Mouse (Mus musculus) kidney, postnatal 0 days (tissue): Measurements from ENCODE around the gene Rilp. TPM values are rescaled to one million over a fixed set of nuclear protein-coding genes. Genes with fewer than 3 reads are reported as not detected.

ENCODE experiments used
- ATAC-seq: fragments of 200-750 bp; cut with Nextera tagmentation; replicated peaks from 2 replicates; pipeline ENCODE4 v1.8.0; 2017; ENCODE audit warnings: low read depth, moderate number of reproducible peaks, moderate TSS enrichment, moderate library complexity; ENCODE audit not compliant: low FRiP score
- DNase-seq: peaks from one replicate; pipeline ENCODE4 v3.0.0-alpha.2; 2016; ENCODE audit warnings: low spot score
- H3K27ac ChIP-seq: fragments of 300-500 bp; sonication (generic); 2 replicates; pipeline ENCODE4 v1.5.1; 2014; ENCODE audit warnings: mild to moderate bottlenecking
- H3K27me3 ChIP-seq: fragments of 300-500 bp; sonication (generic); 2 replicates; pipeline ENCODE4 v1.6.1; 2014; ENCODE audit warnings: low read length, mixed read lengths; ENCODE audit not compliant: insufficient read depth
- H3K36me3 ChIP-seq: fragments of 300-500 bp; sonication (generic); 2 replicates; pipeline ENCODE4 v1.6.1; 2014; ENCODE audit warnings: low read length, mixed read lengths; ENCODE audit not compliant: insufficient read depth
- H3K4me1 ChIP-seq: fragments of 300-500 bp; sonication (generic); replicated peaks from 2 replicates; pipeline ENCODE4 v1.6.1; 2014; ENCODE audit warnings: antibody characterized with exemption, low read length, mixed read lengths; ENCODE audit not compliant: insufficient read depth
- H3K4me2 ChIP-seq: fragments of 300-500 bp; sonication (generic); 2 replicates; pipeline ENCODE4 v1.6.1; 2014; ENCODE audit warnings: mild to moderate bottlenecking, low read length, moderate library complexity, mixed read lengths
- H3K4me3 ChIP-seq: fragments of 300-500 bp; sonication (generic); replicated peaks from 2 replicates; pipeline ENCODE4 v1.5.1; 2014; ENCODE audit warnings: low read depth, low read length
- H3K9ac ChIP-seq: fragments of 300-500 bp; sonication (generic); 2 replicates; pipeline ENCODE4 v1.6.1; 2014; ENCODE audit warnings: low read depth, low read length
- H3K9me3 ChIP-seq: fragments of 300-500 bp; sonication (generic); replicated peaks from 2 replicates; pipeline ENCODE4 v1.6.1; 2016; ENCODE audit warnings: low read length, inconsistent platforms, mixed read lengths
- CTCF ChIP-seq: IDR thresholded peaks from 2 replicates; pipeline ENCODE4 v1.5.1; 2016; ENCODE audit warnings: antibody characterized with exemption, low read depth, mild to moderate bottlenecking, moderate library complexity
- WGBS: fragments of 180-500 bp; shearing (Covaris S2); extraction: QIAGEN DNeasy Blood & Tissue Kit; methylation state at CpG from one replicate; pipeline ENCODE4 v1.1.7; 2014; 5-methylcytosine and 5-hydroxymethylcytosine counted together
- polyA plus RNA-seq: library from polyadenylated mRNA; unstranded; fragments of >200 nt; fragmentation: Nextera tagmentation; extraction: Ambion mirVana; gene quantifications from 2 replicates; pipeline ENCODE4 v1.2.1, GENCODE M21; 2015

Gene Rilp
- polyA plus RNA-seq, 1 experiment from 2014 or later: 4.5 TPM

DNA sequence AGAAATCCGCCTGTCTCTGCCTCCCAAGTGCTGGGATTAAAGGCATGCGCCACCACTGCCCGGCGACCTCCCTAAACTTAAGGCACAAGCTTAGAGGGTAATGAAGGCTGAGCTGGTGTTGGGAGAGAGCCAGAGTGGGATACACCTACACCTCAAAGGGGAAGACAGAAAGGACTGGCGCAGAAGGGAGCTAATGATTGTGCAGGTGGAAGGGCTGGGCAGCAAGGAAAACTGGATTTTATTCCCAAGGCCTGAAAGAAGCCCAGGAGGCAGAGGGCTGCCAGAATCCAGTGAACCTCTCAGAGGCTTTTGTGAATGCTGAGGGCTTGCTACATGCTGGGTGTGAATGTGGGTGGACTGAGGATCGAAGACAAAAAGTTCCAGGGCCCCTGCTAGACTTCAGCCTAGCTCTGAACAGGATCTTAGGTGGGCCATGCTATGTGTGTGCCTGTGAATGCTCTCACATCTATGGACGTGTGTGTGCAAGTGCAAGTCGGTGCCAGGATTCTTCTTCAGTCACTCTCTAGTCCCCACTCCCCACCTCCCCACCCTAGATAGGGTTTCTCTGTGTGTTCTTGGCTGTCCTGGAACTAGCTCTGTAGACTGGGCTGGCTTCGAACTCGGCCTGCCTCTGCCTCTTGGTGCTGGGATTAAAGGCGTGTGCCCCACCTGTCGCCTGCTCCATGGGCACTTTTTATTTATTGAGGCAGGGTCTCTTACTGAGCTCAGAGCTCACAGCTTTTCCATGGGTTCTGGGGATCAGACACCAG is 26.5 kb downstream of the Rilp start:
- ATAC-seq: no peak
- no peak overlapping the region for H3K27ac ChIP-seq
- no peak for DNase-seq
- H3K4me2 ChIP-seq: no peak overlapping the region
- 93% methylated on average over 12 of the region's 12 CpGs for WGBS
- H3K4me3 ChIP-seq: no peak overlapping the region
- no peaks in the 10 kb centered on the region for H3K36me3 ChIP-seq
- no peaks in the 10 kb centered on the region for H3K9me3 ChIP-seq
- peaks cover 31% of the 10 kb centered on the region; the same call in 1 of the 2 replicates for H3K4me1 ChIP-seq
- H3K9ac ChIP-seq: no peak overlapping the region
- no peaks in the 10 kb centered on the region for H3K27me3 ChIP-seq
- TF ChIP-seq CTCF: no peak

DNA sequence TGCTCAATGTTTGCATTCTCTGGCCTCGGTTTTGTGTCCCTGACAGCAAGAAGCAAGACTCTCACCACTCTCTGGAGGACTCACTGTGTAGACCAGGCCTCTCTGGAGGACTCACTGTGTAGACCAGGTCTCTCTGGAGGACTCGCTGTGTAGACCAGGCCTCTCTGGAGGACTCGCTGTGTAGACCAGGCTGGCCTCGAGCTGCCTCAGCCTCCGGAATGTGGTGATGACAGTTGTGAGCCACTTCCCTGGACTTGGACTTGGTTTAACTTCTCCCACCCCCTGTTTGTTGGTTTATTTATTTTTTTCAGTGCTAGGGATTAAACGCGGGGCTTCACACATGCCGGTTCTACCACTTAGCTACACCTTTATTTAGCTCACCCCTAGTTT is 27.1 kb downstream of the Rilp start:
- Histone ChIP-seq H3K9me3 (no peaks in the 10 kb centered on the region), H3K27me3 (no peaks in the 10 kb centered on the region), H3K4me1 (peaks cover 31% of the 10 kb centered on the region; the same call in 1 of the 2 replicates), H3K9ac (no peak overlapping the region), H3K36me3 (no peaks in the 10 kb centered on the region), H3K27ac (no peak overlapping the region), H3K4me3 (no peak overlapping the region), H3K4me2 (no peak overlapping the region)
- no peak for ATAC-seq
- TF ChIP-seq CTCF: no peak
- DNase-seq: no peak
- WGBS: 87% methylated on average over 8 of the region's 8 CpGs

DNA sequence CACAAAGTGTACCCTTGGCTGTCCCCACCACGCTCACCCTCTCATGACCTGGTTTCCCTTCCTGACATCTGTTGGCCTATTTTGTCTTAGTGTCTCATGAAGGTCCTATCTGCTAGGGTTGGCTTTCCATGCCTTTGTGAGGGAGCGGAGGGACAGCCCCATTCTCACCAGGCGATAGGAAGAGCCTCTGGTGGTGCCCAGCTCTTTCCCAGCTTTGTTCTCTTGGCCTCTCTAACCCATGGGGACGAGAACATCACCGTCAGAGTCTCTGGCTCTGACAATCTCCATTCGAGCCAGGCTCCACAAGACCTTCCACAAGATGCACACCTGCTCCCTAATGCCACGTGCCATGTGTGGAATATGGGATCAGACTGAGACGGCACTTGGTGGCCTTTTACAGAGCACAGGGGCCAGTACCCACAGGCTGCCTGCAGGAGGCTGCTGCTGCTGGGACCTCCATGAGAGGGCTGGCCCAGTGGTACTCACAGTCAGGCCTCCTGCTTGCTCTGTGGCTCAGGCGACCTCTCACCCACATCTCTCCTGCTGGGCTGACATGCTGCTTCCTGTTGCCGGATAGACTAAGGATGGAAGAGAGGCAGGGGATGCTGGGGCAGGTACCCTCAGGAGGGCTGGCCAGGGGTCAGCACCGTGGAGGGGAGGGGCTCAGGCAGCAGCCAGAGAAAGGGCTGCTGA is 27.7 kb downstream of the Rilp start:
- peaks cover 26% of the 10 kb centered on the region; the same call in 1 of the 2 replicates for H3K4me1 ChIP-seq

DNA sequence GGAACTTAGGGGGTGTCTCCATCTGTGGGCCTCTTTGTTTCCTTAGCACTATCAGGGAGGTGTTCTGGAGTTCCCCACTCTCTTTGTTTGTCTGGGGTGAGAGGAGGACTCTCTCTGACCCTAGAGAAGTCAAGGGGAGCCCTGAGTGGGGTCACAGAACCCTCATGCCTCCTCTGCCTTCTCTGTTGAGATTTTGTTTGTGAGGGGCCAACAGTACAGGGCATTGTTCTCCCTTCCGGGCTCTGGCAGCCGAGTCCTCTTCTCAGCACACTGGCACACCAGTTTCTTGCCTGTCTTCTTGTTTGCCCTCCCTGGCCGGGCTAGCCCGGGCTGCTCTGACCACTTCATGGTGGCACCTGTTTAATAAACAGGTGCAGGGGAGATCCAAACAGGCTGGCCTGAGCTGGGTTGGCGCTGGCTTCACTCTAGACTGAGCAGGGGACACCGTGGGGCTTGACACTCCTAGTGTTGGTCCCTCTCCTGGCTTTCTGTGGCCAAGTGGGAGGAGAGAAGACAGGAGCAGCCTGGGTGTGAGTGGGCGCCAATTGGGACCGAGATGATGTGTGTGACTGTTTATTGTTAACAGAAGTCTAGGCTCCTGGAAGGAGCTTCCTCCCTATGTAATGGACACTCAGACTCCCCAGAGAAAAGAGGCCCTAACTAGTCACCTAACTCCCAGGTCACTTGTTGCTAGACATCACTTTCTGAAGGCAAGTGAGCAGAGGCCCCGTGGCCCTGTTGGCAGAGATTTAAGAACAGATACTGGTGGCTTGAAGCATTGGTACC is 28.5 kb downstream of the Rilp start:
- 50% methylated on average over 9 of the region's 9 CpGs for WGBS
- Histone ChIP-seq H3K36me3 (0 out of 2 replicates have a peak, but pooled peaks cover 2% of the 10 kb centered on the region), H3K9ac (no peak overlapping the region), H3K4me2 (no peak overlapping the region), H3K4me3 (no peak overlapping the region), H3K27me3 (no peaks in the 10 kb centered on the region), H3K27ac (peak overlapping the region; percentile 77), H3K4me1 (peaks cover 25% of the 10 kb centered on the region; the same call in 1 of the 2 replicates), H3K9me3 (no peaks in the 10 kb centered on the region)
- no peak for DNase-seq
- no peak for ATAC-seq
- no peak for TF ChIP-seq CTCF

More for the DNA sequence above, 27.7 kb downstream of the Rilp start:
- DNase-seq (peak; percentile 51), ATAC-seq (peak; percentile 61; the same call in 1 of the 2 replicates)
- TF ChIP-seq CTCF: peak; percentile 30; the same call in 1 of the 2 replicates
- Histone ChIP-seq H3K27me3 (no peaks in the 10 kb centered on the region), H3K9ac (no peak overlapping the region), H3K4me3 (no peak overlapping the region), H3K36me3 (no peaks in the 10 kb centered on the region), H3K27ac (peak overlapping the region; percentile 77), H3K9me3 (no peaks in the 10 kb centered on the region), H3K4me2 (no peak overlapping the region)
- WGBS: 56% methylated on average over 11 of the region's 11 CpGs

DNA sequence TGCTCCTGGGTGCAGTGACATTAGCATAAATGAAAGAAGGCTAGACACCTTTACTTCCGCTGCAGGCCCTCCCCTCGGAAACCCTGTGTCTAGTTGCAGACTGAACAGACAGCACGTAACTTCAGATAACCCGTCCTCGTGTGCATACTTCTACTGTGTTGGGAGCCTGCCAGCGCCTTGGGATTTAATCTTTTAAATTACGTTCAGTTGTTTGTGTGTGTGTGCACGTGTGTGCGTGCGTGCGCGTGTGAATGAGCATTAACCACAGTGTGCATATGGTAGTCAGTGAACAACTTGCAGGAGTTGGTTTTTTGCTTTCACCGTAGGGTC is 29.0 kb downstream of the Rilp start:
- H3K9ac ChIP-seq: no peak overlapping the region
- H3K9me3 ChIP-seq: no peaks in the 10 kb centered on the region
- H3K4me3 ChIP-seq: no peak overlapping the region
- WGBS: 76% methylated on average over 13 of the region's 13 CpGs
- peaks cover 25% of the 10 kb centered on the region; the same call in 1 of the 2 replicates for H3K4me1 ChIP-seq
- ATAC-seq (no peak), DNase-seq (no peak)
- H3K27me3 ChIP-seq: no peaks in the 10 kb centered on the region
- 0 out of 2 replicates have a peak, but pooled peaks cover 2% of the 10 kb centered on the region for H3K36me3 ChIP-seq
- peak overlapping the region; percentile 77 for H3K27ac ChIP-seq
- no peak overlapping the region for H3K4me2 ChIP-seq
- no peak for TF ChIP-seq CTCF

DNA sequence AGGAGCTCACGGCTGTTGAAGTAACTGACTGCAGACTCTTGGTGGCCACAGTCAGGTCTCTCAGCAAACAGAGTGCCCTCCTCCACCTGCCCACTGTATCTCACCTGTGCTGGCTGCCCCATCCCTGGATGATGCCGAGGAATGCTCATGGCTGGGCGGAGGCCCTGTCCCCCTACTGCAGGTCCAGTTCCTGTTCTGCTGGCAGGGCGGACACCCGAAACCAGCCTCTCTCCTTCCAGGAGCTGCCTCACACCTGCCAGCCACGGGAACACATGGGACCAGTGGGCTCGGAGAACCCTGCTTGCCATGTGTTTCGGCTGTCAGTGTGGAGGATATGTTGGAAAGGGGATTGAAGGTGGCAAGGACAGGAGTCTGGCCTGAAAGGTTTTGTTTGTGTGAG is 30.3 kb downstream of the Rilp start:
- ATAC-seq (no peak), DNase-seq (no peak)
- no peak overlapping the region for H3K9ac ChIP-seq
- TF ChIP-seq CTCF: no peak
- 71% methylated on average over 8 of the region's 8 CpGs for WGBS
- H3K4me3 ChIP-seq: no peak overlapping the region
- H3K36me3 ChIP-seq: 0 out of 2 replicates have a peak, but pooled peaks cover 2% of the 10 kb centered on the region
- no peaks in the 10 kb centered on the region for H3K27me3 ChIP-seq
- no peak overlapping the region for H3K4me2 ChIP-seq
- H3K9me3 ChIP-seq: no peaks in the 10 kb centered on the region
- H3K27ac ChIP-seq: no peak overlapping the region
- H3K4me1 ChIP-seq: peaks cover 21% of the 10 kb centered on the region; the same call in 1 of the 2 replicates
